Mouse (Mus musculus): Measurements from ENCODE around the gene Olfr1438-ps1.
"Not testable (repeated sequence)": the region's sequence is repeated elsewhere in the genome, so short reads cannot be mapped to it uniquely, and the experiment has no call there.

The Olfr1438-ps1 gene

GRCm38 (mm10) chr19:12335810-12336209, at the start of gene Olfr1438-ps1:
Olfr1438-ps1 (minus strand) TSS chr19:12335910.
- DNase-seq (ENCODE audit: inconsistent ontology term) = no peak

DNA sequence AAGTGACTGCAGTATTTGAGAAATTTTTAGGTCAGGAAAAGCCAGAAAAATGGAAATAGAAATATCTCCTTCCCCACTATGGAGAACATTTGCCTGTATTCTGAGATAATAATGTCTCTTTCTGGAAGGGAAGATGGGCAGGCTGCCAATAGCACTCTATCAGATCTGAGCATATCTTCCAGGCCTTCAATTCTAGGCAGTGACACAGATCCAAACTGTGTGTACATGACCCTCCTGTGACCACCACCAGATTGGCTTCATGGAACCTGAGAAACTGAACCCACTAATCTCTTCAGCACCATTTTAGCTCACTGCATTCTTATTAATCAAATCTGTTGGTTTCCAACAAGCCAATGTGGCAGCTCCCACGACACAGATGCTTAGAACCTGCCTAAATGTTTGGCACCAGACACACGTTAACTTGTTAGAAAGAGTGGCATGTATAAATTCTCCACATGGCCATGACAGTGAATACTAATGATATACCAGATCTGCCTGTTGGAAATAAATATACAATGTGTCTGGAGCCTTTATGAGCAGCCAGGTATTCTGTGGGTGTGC, 38.8 kb upstream of the Olfr1438-ps1 start:
- DNase-seq (ENCODE audit: inconsistent ontology term) = no peak

DNA sequence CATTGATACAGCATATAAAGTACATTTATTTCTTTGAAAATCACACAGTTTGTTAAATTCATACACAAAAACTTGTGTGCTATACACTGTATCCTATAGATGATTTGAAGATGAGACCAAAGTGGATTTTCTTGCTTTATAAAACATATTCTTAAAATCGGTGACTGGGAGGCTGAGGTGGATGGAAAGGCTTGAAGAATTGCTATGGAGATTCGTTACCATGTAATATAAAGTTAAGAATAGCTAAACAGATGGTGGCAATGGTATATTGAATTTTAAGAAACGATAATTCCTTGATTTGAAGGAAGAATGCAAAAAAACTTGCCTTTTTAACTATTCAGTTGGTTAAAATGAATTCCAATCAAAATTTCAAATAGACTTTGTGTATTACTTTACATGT, 37.3 kb upstream of the Olfr1438-ps1 start:
- DNase-seq (ENCODE audit: inconsistent ontology term) = no peak

DNA sequence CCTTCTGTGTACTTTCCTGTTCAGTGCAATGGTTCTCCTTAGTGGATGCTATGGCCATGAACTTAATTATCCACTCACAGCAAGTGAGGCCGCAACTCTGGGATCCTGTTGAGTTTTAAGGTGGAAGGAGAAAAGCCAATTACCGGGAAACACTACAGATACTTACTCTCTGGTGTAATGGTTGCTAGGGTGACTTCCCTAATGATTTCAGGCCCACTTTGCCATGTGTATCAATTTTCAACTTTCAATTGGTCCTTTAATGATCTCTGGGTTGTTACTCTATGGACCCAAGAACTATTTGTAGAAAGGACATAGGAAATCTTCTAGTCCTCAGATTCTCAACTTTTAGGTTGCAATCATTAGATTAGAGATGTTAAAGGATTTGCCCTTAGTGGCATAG, 10.7 kb downstream of the Olfr1438-ps1 start, which contains the start of gene Olfr1437:
Olfr1437 (minus strand) TSS at position 101 of the 400 bp plus-strand sequence.
- no peak for DNase-seq (ENCODE audit: inconsistent ontology term)

DNA sequence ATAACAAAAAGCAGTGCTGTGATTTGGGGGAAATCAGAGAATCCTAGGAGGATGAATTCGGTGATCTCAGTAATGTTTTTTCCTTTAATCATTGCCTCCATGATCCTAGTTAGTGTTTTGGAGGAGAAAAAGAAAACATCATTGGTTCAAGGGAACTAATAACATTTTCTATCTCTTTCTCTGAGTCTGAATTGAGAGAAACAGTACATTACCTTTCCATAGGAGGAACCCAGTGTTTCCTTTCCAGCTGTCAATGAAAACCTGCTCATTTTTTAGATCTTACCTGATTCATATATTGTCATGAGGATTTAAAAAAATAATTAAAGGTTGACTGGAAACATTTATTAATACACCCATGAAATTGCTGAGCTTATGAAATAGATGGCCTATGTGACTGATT, 36.7 kb downstream of the Olfr1438-ps1 start, which contains the start of gene Olfr1436:
Olfr1436 (minus strand) TSS at position 101 of the 400 bp plus-strand sequence.
- not testable (repeated sequence) for DNase-seq (ENCODE audit: inconsistent ontology term)

DNA sequence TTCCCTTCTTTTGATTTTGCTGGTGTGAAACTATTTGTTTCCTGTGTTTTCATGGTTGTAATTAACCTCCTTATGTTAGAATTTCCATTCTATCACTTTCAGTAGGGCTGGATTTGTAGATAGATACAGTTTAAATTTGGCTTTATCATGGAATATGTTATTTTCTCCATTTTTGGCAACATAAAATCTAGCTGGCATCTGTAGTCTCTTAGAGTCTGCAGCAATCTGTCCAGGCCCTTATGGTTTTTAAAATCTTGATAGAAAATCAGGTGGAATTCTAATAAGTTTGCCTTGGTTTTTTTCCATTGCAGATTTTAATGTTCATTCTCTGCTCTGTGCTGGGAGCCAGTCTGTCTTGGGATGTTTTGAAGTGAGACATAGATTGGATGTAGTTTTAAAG, 42.7 kb downstream of the Olfr1438-ps1 start:
- no peak for DNase-seq (ENCODE audit: inconsistent ontology term)

- DNase-seq (ENCODE audit: inconsistent ontology term) = no peak
Observed at GRCm38 (mm10) chr19:12279554-12279953, 56.2 kb downstream of the Olfr1438-ps1 start, which contains the start of gene Olfr1434. Olfr1434 (plus strand) TSS chr19:12279854.
